Comparison of ENCODE assay signal across 10 mouse cellular contexts in the genomic region with DNA sequence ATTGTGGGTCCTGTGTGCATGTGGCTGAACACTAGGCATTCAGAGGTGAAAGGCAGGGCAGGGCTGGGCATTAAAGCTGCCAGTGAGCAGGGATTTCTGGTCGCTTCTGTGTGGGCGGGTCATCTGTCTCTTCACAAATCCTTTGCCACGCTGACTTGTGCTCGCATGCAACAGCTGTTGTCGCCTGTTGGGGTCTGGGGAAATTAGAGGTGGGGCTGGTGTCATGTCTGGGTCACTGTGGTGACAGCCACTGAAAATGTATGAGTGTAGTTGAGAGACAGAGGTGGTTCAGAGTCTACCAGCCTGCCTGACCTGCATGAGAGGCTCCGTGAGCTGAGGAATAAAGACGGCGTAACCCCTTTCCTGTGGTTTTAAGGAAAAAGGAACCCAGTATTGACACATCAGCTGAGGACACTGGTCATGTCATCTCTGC.
DNase-seq lines count a peak whose midpoint lies in the region; ATAC-seq and TF ChIP-seq lines count a peak whose summit lies in the region.
"Had no signal": no experiment of that assay in that cellular context is flagged by ENCODE, and none has a peak within 500 bp of the region (broad histone marks: within the 10 kb centered on the region; RNA-seq: fewer than 3 reads in every experiment).

No protein-coding gene starts in this region.

- H3K79me2 ChIP-seq in C2C12 (ENCODE audit: control insufficient read depth, insufficient read depth) = no peaks in the 10 kb centered on the region

- H3K36me3 ChIP-seq in C2C12 (ENCODE audit: control insufficient read depth, insufficient read depth) = no peaks in the 10 kb centered on the region
- no peaks in the 10 kb centered on the region for H3K36me3 ChIP-seq in embryonic facial prominence, embryonic 11.5 days (replicated peaks; ENCODE audit: control insufficient read depth, insufficient read depth, low read depth, low read length)

- H3K4me2 ChIP-seq in embryonic facial prominence, embryonic 11.5 days (ENCODE audit: low read depth, low read length) = no peak overlapping the region
- H3K4me2 ChIP-seq: heart, embryonic 11.5 days had no signal

- no peak overlapping the region for H3K27ac ChIP-seq in embryonic facial prominence, embryonic 11.5 days (replicated peaks; ENCODE audit: low read depth, low read length)

- no peaks in the 10 kb centered on the region for H3K9me3 ChIP-seq in embryonic facial prominence, embryonic 11.5 days (replicated peaks; ENCODE audit: control insufficient read depth, low read length)

- no peak overlapping the region for H3K4me3 ChIP-seq in C2C12 (ENCODE audit: insufficient read depth, poor library complexity, severe bottlenecking)
- no peak overlapping the region for H3K4me3 ChIP-seq in embryonic facial prominence, embryonic 11.5 days (ENCODE audit: low read depth, low read length)

- H3K27me3 ChIP-seq in C2C12 (ENCODE audit: control insufficient read depth, insufficient read depth, insufficient read length) = no peaks in the 10 kb centered on the region
- no peaks in the 10 kb centered on the region for H3K27me3 ChIP-seq in embryonic facial prominence, embryonic 11.5 days (ENCODE audit: control insufficient read depth, insufficient read depth, low read length)

- H3K79me3 ChIP-seq in C2C12 (ENCODE audit: low read depth) = no peaks in the 10 kb centered on the region

- WGBS in embryonic facial prominence, embryonic 11.5 days = 44% methylated on average over 8 of the region's 8 CpGs

- peaks cover 3% of the 10 kb centered on the region; the same call in 1 of the 2 replicates for H3K4me1 ChIP-seq in embryonic facial prominence, embryonic 11.5 days (ENCODE audit: control insufficient read depth, insufficient read depth, low read length)

- no peak for TF ChIP-seq CTCF in C2C12 (IDR thresholded peaks at IDR 0.05; ENCODE audit: control insufficient read depth, insufficient read depth, insufficient read length)

- no peak overlapping the region for H3K9ac ChIP-seq in embryonic facial prominence, embryonic 11.5 days (replicated peaks; ENCODE audit: low read length)

- ATAC-seq in embryonic facial prominence, embryonic 11.5 days (replicated peaks; ENCODE audit: insufficient number of reproducible peaks, low FRiP score, low TSS enrichment, low read depth) = 0 out of 2 replicates have a peak, but pooled peaks have one; percentile 41
- peak; percentile 74 for ATAC-seq in megakaryocyte progenitor cell, adult 5-6 weeks (replicated peaks; ENCODE audit: poor library complexity)
- ATAC-seq: intestine, embryonic 16.5 days had no signal

- DNase-seq in kidney, postnatal 4 days = peak; percentile 15 to 20
- no peak for DNase-seq in kidney, adult 18-20 months
- no peak for DNase-seq in embryonic facial prominence, embryonic 11.5 days (ENCODE audit: low spot score)
- DNase-seq in gastrocnemius, postnatal 10 days = no peak
- DNase-seq in adrenal gland, postnatal 25 days = no peak
- DNase-seq: thymus, adult 18-20 months had no signal

- no peak overlapping the region for H3ac ChIP-seq in C2C12 (ENCODE audit: control insufficient read depth, insufficient read length, low read depth)

TF ChIP-seq in C2C12, 6 proteins besides CTCF, POLR2A, EP300 and RAD21:
- TF ChIP-seq MYOD1 (IDR thresholded peaks at IDR 0.05; ENCODE audit: control insufficient read depth, insufficient read length, low read depth) = peak; percentile 66
- no peak for TF ChIP-seq USF1 (IDR thresholded peaks at IDR 0.05; ENCODE audit: low read depth)
- TF ChIP-seq MYOG (IDR thresholded peaks at IDR 0.05; ENCODE audit: control insufficient read depth, extremely low read depth, insufficient read length) = no peak
- no peak for TF ChIP-seq CEBPB (IDR thresholded peaks at IDR 0.05; ENCODE audit: low read depth)
TF ChIP-seq in C2C12: peak in this region for 1.

Comparison
In these comparisons a context has a peak if more than half of its experiments do, and no peak if none do; other contexts are left out.
1. DNase-seq: peak in kidney, postnatal 4 days (2 of 2); none in kidney, adult 18-20 months (single experiment), embryonic facial prominence, embryonic 11.5 days (single experiment), gastrocnemius, postnatal 10 days (single experiment) and adrenal gland, postnatal 25 days (single experiment).